Mouse (Mus musculus): Measurements from ENCODE around the gene Eif4g3.
A peak's percentile ranks its signal among the peaks of the same experiment; 100 is the strongest.

The Eif4g3 gene

DNA sequence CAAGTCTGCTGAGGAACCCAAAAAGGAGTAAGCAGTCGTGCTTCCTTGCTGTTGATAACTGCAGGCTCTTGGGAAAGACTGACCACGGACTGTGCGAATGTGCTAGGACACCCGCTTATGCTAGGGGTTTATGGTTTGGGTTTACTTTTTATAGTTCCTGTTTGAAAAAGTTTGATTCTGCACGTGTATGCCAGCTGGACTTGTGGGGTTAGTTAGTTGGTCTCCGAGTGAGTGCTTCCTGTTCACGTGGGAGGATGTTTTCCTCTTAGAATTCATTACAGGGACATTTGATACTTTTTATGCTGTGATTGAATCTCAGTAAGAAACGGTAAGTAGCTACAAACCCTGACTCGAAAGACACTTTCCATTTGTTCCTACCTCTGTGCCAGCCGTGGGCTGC is 230.8 kb downstream of the Eif4g3 start:
- no peak for TF ChIP-seq POU5F1 (IDR thresholded peaks at IDR 0.05; ENCODE audit: borderline replicate concordance, low read length)
- no peak for TF ChIP-seq NANOG (IDR thresholded peaks at IDR 0.05; ENCODE audit: borderline replicate concordance, low read length)
- no peak for TF ChIP-seq CTCF (conservative IDR thresholded peaks at IDR 0.05; ENCODE audit: low read length)
- H3K9me3 ChIP-seq (ENCODE audit: low read length), result no peaks in the 10 kb centered on the region
- no peaks in the 10 kb centered on the region for H3K27me3 ChIP-seq (ENCODE audit: insufficient read depth, low read length)
- no peak overlapping the region for H3K4me3 ChIP-seq (replicated peaks; ENCODE audit: low read length)
- H3K4me1 ChIP-seq (replicated peaks; ENCODE audit: low read depth, low read length), result peaks cover 50% of the 10 kb centered on the region
- H3K36me3 ChIP-seq (ENCODE audit: insufficient read depth, low read length), result peaks cover 74% of the 10 kb centered on the region

- TF ChIP-seq NANOG (IDR thresholded peaks at IDR 0.05; ENCODE audit: borderline replicate concordance, low read length) (no peak), CTCF (conservative IDR thresholded peaks at IDR 0.05; ENCODE audit: low read length) (no peak), POU5F1 (IDR thresholded peaks at IDR 0.05; ENCODE audit: borderline replicate concordance, low read length) (no peak)
- Histone ChIP-seq H3K4me3 (replicated peaks; ENCODE audit: low read length) (peak overlapping the region; percentile 7; the same call in 1 of the 2 replicates), H3K9me3 (ENCODE audit: low read length) (no peaks in the 10 kb centered on the region), H3K27me3 (ENCODE audit: insufficient read depth, low read length) (peaks cover 39% of the 10 kb centered on the region), H3K4me1 (replicated peaks; ENCODE audit: low read depth, low read length) (peaks cover 54% of the 10 kb centered on the region), H3K36me3 (ENCODE audit: insufficient read depth, low read length) (peaks cover 36% of the 10 kb centered on the region)
These were observed 254.2 kb downstream of the Eif4g3 start for GRCm38 (mm10) chr4:138246756-138247665.

DNA sequence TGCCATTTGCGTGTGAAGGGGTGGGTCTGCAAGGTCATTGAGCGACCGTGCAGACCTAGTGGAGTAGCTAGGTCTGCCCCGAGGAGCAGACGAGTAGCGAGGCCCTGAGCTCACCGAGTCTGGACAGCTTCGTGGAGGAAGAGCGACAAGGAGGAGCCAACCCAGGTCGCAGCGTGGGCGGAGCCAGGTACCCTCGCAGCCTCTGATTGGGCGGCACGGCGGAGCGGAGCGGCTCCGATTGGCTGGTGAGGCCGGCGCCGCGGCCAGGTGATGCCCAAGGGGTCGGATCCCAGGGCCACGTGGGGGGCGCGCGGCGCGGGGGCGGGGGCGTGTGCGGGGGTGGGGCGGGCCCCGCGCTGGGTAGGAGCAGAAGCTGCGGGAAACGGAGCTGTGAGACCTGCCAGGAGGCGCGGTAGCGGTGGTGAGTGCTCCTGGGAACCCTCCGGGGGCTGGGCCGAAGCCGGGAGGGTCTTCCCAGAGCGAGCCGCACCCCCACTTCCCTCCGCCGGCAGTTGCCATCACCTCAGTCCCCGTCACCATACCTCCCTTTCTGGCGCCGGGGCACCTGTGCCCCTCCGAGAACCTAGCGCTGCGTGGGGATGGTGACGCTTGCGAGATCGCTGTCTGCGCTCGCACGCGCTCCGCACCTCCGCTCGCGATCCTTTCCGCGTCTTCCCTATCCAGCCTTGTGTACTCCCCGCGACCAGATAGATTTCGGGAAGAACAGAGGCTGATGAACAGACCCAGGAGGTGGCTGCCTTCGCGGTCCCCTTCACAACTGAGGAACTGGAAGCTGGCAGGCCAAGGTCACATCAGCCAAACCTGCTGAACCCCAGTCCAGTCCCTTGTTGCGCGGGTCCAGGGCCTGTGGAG is 257.5 kb downstream of the Eif4g3 start, which contains the start of the genes Sh2d5 and Kif17:
TSS of gene Sh2d5 (plus strand) at position 316 of the 873 bp plus-strand sequence.
TSS of gene Kif17 (plus strand) at position 348 of the 873 bp plus-strand sequence.
- Histone ChIP-seq H3K4me3 (replicated peaks; ENCODE audit: low read length) (peak within 1 kb of the TSS; percentile 85), H3K27me3 (ENCODE audit: insufficient read depth, low read length) (peaks cover 72% of the 10 kb centered on the region), H3K36me3 (ENCODE audit: insufficient read depth, low read length) (peaks cover 4% of the 10 kb centered on the region; the same call in 1 of the 2 replicates), H3K9me3 (ENCODE audit: low read length) (no peaks in the 10 kb centered on the region), H3K4me1 (replicated peaks; ENCODE audit: low read depth, low read length) (peaks cover 67% of the 10 kb centered on the region)
- no peak for TF ChIP-seq POU5F1 (IDR thresholded peaks at IDR 0.05; ENCODE audit: borderline replicate concordance, low read length)
- TF ChIP-seq NANOG (IDR thresholded peaks at IDR 0.05; ENCODE audit: borderline replicate concordance, low read length), result no peak
- TF ChIP-seq CTCF (conservative IDR thresholded peaks at IDR 0.05; ENCODE audit: low read length), result no peak

GRCm38 (mm10) chr4:138251819-138252218 is 259.0 kb downstream of the Eif4g3 start:
- Histone ChIP-seq H3K9me3 (ENCODE audit: low read length) (no peaks in the 10 kb centered on the region), H3K4me1 (replicated peaks; ENCODE audit: low read depth, low read length) (peaks cover 62% of the 10 kb centered on the region), H3K27me3 (ENCODE audit: insufficient read depth, low read length) (peaks cover 87% of the 10 kb centered on the region), H3K4me3 (replicated peaks; ENCODE audit: low read length) (peak overlapping the region; percentile 50), H3K36me3 (ENCODE audit: insufficient read depth, low read length) (no peaks in the 10 kb centered on the region)
- TF ChIP-seq NANOG (IDR thresholded peaks at IDR 0.05; ENCODE audit: borderline replicate concordance, low read length), result peak; percentile 24; the same call in 1 of the 2 replicates
- no peak for TF ChIP-seq POU5F1 (IDR thresholded peaks at IDR 0.05; ENCODE audit: borderline replicate concordance, low read length)

- peak overlapping the region; percentile 50 for H3K4me3 ChIP-seq (replicated peaks; ENCODE audit: low read length)
- no peak for TF ChIP-seq CTCF (conservative IDR thresholded peaks at IDR 0.05; ENCODE audit: low read length)
- no peak for TF ChIP-seq POU5F1 (IDR thresholded peaks at IDR 0.05; ENCODE audit: borderline replicate concordance, low read length)
- no peak for TF ChIP-seq NANOG (IDR thresholded peaks at IDR 0.05; ENCODE audit: borderline replicate concordance, low read length)
- no peaks in the 10 kb centered on the region for H3K36me3 ChIP-seq (ENCODE audit: insufficient read depth, low read length)
- H3K27me3 ChIP-seq (ENCODE audit: insufficient read depth, low read length), result peaks cover 90% of the 10 kb centered on the region
- no peaks in the 10 kb centered on the region for H3K9me3 ChIP-seq (ENCODE audit: low read length)
- peaks cover 62% of the 10 kb centered on the region for H3K4me1 ChIP-seq (replicated peaks; ENCODE audit: low read depth, low read length)
These were observed 259.4 kb downstream of the Eif4g3 start for GRCm38 (mm10) chr4:138252231-138252630.

DNA sequence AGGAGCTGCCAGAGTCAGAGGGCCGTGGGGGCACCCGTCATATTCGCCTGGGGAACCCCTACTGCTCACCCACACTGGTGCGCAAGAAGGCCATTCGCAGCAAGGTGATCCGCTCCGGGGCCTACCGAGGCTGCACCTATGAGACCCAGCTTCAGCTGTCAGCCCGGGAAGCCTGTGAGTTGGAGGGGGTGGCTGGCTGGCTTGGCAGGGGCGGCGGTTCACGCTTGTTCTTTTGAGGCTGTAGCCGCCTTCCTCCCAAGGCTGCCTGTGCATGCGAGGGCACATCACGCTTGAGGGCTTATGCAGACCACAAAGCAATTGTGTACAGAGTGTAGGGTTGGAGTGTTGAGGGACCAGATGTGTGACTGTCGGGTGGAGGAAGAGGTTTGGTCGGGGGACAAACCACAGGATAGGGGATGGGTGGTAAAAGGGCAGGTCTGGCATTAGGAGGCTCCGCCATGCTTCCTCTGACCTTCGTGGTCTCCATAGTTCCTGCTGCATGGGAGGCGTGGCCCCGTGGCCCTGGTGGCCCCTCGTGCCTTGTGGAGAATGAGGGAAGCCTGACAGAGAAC is 264.4 kb downstream of the Eif4g3 start:
- peaks cover 94% of the 10 kb centered on the region for H3K27me3 ChIP-seq (ENCODE audit: insufficient read depth, low read length)
- peaks cover 56% of the 10 kb centered on the region for H3K4me1 ChIP-seq (replicated peaks; ENCODE audit: low read depth, low read length)
- H3K36me3 ChIP-seq (ENCODE audit: insufficient read depth, low read length), result 0 out of 2 replicates have a peak, but pooled peaks cover 5% of the 10 kb centered on the region
- H3K9me3 ChIP-seq (ENCODE audit: low read length), result no peaks in the 10 kb centered on the region
- no peak overlapping the region for H3K4me3 ChIP-seq (replicated peaks; ENCODE audit: low read length)
- TF ChIP-seq NANOG (IDR thresholded peaks at IDR 0.05; ENCODE audit: borderline replicate concordance, low read length), result no peak
- no peak for TF ChIP-seq POU5F1 (IDR thresholded peaks at IDR 0.05; ENCODE audit: borderline replicate concordance, low read length)
- no peak for TF ChIP-seq CTCF (conservative IDR thresholded peaks at IDR 0.05; ENCODE audit: low read length)
